Mouse (Mus musculus): ENCODE measurements around the gene Pfn4.
"Not testable (repeated sequence)": the region's sequence is repeated elsewhere in the genome, so short reads cannot be mapped to it uniquely, and the experiment has no call there.

Gene Pfn4

DNA sequence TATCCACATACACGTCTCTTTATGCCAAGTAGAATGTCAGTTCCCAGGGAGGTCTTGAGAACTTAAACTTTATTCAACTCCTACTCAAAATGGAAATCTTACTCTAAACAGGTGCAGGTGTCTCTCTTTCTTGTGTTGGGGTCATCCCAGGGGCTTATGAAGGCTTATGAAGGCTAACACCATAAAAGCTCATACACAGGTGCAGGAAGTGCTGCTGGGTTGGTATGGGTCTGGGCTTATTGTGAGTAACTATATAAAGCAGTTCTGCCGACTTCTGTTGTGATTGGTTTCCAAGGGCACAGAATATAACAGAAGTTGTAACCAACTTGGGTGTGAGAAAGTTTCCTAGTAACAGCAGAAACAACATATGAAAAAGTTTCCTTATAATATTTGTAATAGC, 15.6 kb downstream of the Pfn4 start:
- in situ Hi-C loops (cut with MboI) = no loop called here

GRCm38 (mm10) chr12:4788128-4788527, 19.3 kb downstream of the Pfn4 start:
- in situ Hi-C loops (cut with MboI) = not testable (repeated sequence)

DNA sequence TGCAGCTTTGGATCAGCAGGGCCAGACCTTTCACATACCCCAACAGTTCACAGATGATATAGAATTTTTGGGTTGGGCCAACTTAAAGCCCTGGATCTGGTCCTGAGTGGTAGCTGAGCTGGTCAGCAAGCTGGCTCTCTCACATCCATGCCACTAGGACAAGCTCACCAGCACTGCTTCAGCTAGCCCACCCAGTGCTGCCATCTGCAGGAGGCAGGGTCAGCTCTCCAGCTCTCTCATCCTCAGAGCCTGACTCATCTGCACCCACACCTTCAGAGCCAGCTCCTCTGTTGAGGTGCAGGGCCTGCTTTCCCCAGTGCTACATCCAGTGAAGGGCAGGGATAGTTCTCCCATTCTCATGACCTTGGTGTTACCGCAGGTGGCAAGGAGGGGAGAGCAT, 24.9 kb downstream of the Pfn4 start:
- in situ Hi-C loops (cut with MboI) = no loop called here

- in situ Hi-C loops (cut with MboI) = not testable (repeated sequence)
Measured at GRCm38 (mm10) chr12:4797471-4797870, 28.6 kb downstream of the Pfn4 start.

GRCm38 (mm10) chr12:4811036-4811435, 42.2 kb downstream of the Pfn4 start:
- in situ Hi-C loops (cut with MboI) = no loop called here

- in situ Hi-C loops (cut with MboI) = no loop called here
Measured at GRCm38 (mm10) chr12:4811705-4812104, 42.9 kb downstream of the Pfn4 start.

DNA sequence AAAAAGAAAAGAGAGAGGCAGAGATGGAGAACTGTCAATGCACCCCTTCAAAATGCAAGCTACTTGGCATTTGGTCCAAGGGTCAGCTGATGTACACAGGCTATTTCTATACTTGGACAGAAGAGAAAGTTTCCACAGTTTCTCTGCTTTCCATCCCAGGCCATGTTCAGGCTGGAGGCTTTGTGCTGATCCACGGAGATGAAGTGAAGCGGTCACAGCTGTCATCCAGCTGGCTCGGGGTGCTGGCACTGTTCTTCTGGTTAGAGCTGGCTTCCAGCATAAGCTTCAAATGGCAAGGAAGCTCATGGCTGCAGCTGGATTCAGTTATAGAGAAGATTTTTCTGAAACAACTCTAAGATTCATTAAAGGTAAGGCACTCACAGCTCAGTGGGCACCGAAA, 44.8 kb downstream of the Pfn4 start:
- in situ Hi-C loops (cut with MboI) = no loop called here

- in situ Hi-C loops (cut with MboI) = no loop called here
Measured at GRCm38 (mm10) chr12:4816680-4817360, 48.0 kb downstream of the Pfn4 start.

- in situ Hi-C loops (cut with MboI) = no loop called here
Measured at GRCm38 (mm10) chr12:4817361-4818101, 48.7 kb downstream of the Pfn4 start, which contains the start of gene Sf3b6. Sf3b6 (plus strand) TSS chr12:4817544.

DNA sequence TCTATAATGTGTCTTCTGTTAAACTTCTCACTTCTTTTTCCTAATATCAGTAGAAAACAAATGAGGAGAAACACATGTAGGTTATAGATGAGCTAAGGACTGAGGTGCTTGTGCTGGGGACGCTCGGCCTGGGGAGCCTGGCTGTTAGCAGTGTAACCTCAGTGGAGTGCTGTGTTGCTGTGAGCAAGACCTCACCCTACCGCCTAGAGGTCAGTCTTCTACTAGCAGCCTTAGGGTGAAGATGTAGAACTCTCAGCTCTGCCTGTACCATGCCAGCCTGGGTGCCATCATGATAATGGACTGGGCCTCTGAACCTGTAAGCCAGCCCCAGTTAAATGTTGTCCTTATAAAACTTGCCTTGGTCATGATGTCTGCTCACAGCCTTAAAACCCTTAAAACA, 58.4 kb downstream of the Pfn4 start:
- in situ Hi-C loops (cut with MboI) = no loop called here
